Mouse (Mus musculus): ENCODE data around the gene Ncoa3. TPM values are rescaled to one million over a fixed set of nuclear protein-coding genes. Genes with fewer than 3 reads are reported as not detected.
A peak's percentile ranks its signal among the peaks of the same experiment; 100 is the strongest.
"Not testable (repeated sequence)": the region's sequence is repeated elsewhere in the genome, so short reads cannot be mapped to it uniquely, and the experiment has no call there.

The Ncoa3 gene
- total and polyA plus RNA-seq, 2 experiments from 2014 or later: 5.8 to 48.7 TPM

GRCm38 (mm10) chr2:166084111-166084510 lies 91.7 kb downstream of the Ncoa3 start:
- Histone ChIP-seq H3K4me1 (ENCODE audit: control insufficient read depth, insufficient read depth) (peaks cover 23% of the 10 kb centered on the region), H3K36me3 (replicated peaks; ENCODE audit: control insufficient read depth, insufficient read depth, low read length) (peaks cover 21% of the 10 kb centered on the region), H3K4me2 (ENCODE audit: low read depth, low read length) (no peak overlapping the region), H3K9me3 (replicated peaks; ENCODE audit: control insufficient read depth, low read length) (no peaks in the 10 kb centered on the region), H3K27me3 (ENCODE audit: control insufficient read depth, insufficient read depth, low read length) (no peaks in the 10 kb centered on the region), H3K4me3 (ENCODE audit: low read depth, low read length) (no peak overlapping the region), H3K9ac (replicated peaks; ENCODE audit: low read depth, low read length) (no peak overlapping the region), H3K27ac (ENCODE audit: low read depth) (no peak overlapping the region)
- 82% methylated on average over 7 of the region's 7 CpGs for WGBS
- DNase-seq (ENCODE audit: low spot score) (no peak), ATAC-seq (ENCODE audit: insufficient read depth, low read depth) (no peak)
- TF ChIP-seq CTCF (IDR thresholded peaks at IDR 0.05; ENCODE audit: low read depth) (no peak), EP300 (IDR thresholded peaks at IDR 0.05; ENCODE audit: low read depth) (no peak)

GRCm38 (mm10) chr2:166084964-166085363 lies 92.5 kb downstream of the Ncoa3 start:
- peak; percentile 40 for DNase-seq (ENCODE audit: low spot score)
- peaks cover 19% of the 10 kb centered on the region; the same call in 1 of the 2 replicates for H3K36me3 ChIP-seq (replicated peaks; ENCODE audit: control insufficient read depth, insufficient read depth, low read length)

GRCm38 (mm10) chr2:166085780-166086179 lies 93.3 kb downstream of the Ncoa3 start:
- Histone ChIP-seq H3K4me1 (ENCODE audit: control insufficient read depth, insufficient read depth) (peaks cover 20% of the 10 kb centered on the region), H3K4me3 (ENCODE audit: low read depth, low read length) (no peak overlapping the region), H3K27me3 (ENCODE audit: control insufficient read depth, insufficient read depth, low read length) (no peaks in the 10 kb centered on the region), H3K27ac (ENCODE audit: low read depth) (no peak overlapping the region), H3K4me2 (ENCODE audit: low read depth, low read length) (no peak overlapping the region), H3K9ac (replicated peaks; ENCODE audit: low read depth, low read length) (no peak overlapping the region), H3K36me3 (replicated peaks; ENCODE audit: control insufficient read depth, insufficient read depth, low read length) (peaks cover 19% of the 10 kb centered on the region; the same call in 1 of the 2 replicates), H3K9me3 (replicated peaks; ENCODE audit: control insufficient read depth, low read length) (no peaks in the 10 kb centered on the region)
- TF ChIP-seq CTCF (IDR thresholded peaks at IDR 0.05; ENCODE audit: low read depth) (no peak), EP300 (IDR thresholded peaks at IDR 0.05; ENCODE audit: low read depth) (no peak)
- ATAC-seq (ENCODE audit: insufficient read depth, low read depth) (no peak), DNase-seq (ENCODE audit: low spot score) (no peak)
- WGBS: 89% methylated on average over 10 of the region's 10 CpGs

More at GRCm38 (mm10) chr2:166084964-166085363, 92.5 kb downstream of the Ncoa3 start:
- not testable (repeated sequence) for H3K9me3 ChIP-seq (replicated peaks; ENCODE audit: control insufficient read depth, low read length); H3K9ac ChIP-seq (replicated peaks; ENCODE audit: low read depth, low read length); H3K4me3 ChIP-seq (ENCODE audit: low read depth, low read length); H3K4me2 ChIP-seq (ENCODE audit: low read depth, low read length); H3K27me3 ChIP-seq (ENCODE audit: control insufficient read depth, insufficient read depth, low read length); ATAC-seq (ENCODE audit: insufficient read depth, low read depth); H3K27ac ChIP-seq (ENCODE audit: low read depth)
- peak; percentile 74 for TF ChIP-seq CTCF (IDR thresholded peaks at IDR 0.05; ENCODE audit: low read depth)
- peaks cover 18% of the 10 kb centered on the region for H3K4me1 ChIP-seq (ENCODE audit: control insufficient read depth, insufficient read depth)
- 34% methylated on average over 6 of the region's 6 CpGs for WGBS

GRCm38 (mm10) chr2:166086457-166087233 lies 94.2 kb downstream of the Ncoa3 start:
- no peak overlapping the region for H3K9ac ChIP-seq (replicated peaks; ENCODE audit: low read depth, low read length)
- no peak overlapping the region for H3K4me3 ChIP-seq (ENCODE audit: low read depth, low read length)
- TF ChIP-seq CTCF (IDR thresholded peaks at IDR 0.05; ENCODE audit: low read depth) (no peak), EP300 (IDR thresholded peaks at IDR 0.05; ENCODE audit: low read depth) (no peak)
- no peaks in the 10 kb centered on the region for H3K9me3 ChIP-seq (replicated peaks; ENCODE audit: control insufficient read depth, low read length)
- H3K4me2 ChIP-seq (ENCODE audit: low read depth, low read length): no peak overlapping the region
- H3K36me3 ChIP-seq (replicated peaks; ENCODE audit: control insufficient read depth, insufficient read depth, low read length): peaks cover 19% of the 10 kb centered on the region; the same call in 1 of the 2 replicates
- ATAC-seq (ENCODE audit: insufficient read depth, low read depth) (no peak), DNase-seq (ENCODE audit: low spot score) (no peak)
- H3K4me1 ChIP-seq (ENCODE audit: control insufficient read depth, insufficient read depth): peaks cover 12% of the 10 kb centered on the region
- no peaks in the 10 kb centered on the region for H3K27me3 ChIP-seq (ENCODE audit: control insufficient read depth, insufficient read depth, low read length)
- 80% methylated on average over 29 of the region's 29 CpGs for whole genome bisulfite sequencing
- no peak overlapping the region for H3K27ac ChIP-seq (ENCODE audit: low read depth)

- DNase-seq (ENCODE audit: low spot score): no peak
- Histone ChIP-seq H3K4me2 (ENCODE audit: low read depth, low read length) (no peak overlapping the region), H3K36me3 (replicated peaks; ENCODE audit: control insufficient read depth, insufficient read depth, low read length) (peaks cover 41% of the 10 kb centered on the region), H3K27ac (ENCODE audit: low read depth) (no peak overlapping the region), H3K27me3 (ENCODE audit: control insufficient read depth, insufficient read depth, low read length) (no peaks in the 10 kb centered on the region), H3K9me3 (replicated peaks; ENCODE audit: control insufficient read depth, low read length) (no peaks in the 10 kb centered on the region), H3K9ac (replicated peaks; ENCODE audit: low read depth, low read length) (no peak overlapping the region), H3K4me1 (ENCODE audit: control insufficient read depth, insufficient read depth) (peaks cover 8% of the 10 kb centered on the region), H3K4me3 (ENCODE audit: low read depth, low read length) (no peak overlapping the region)
- TF ChIP-seq EP300 (IDR thresholded peaks at IDR 0.05; ENCODE audit: low read depth) (no peak), CTCF (IDR thresholded peaks at IDR 0.05; ENCODE audit: low read depth) (no peak)
- WGBS: 90% methylated on average over 9 of the region's 9 CpGs
- no peak for ATAC-seq (ENCODE audit: insufficient read depth, low read depth)
These were observed 96.6 kb downstream of the Ncoa3 start for GRCm38 (mm10) chr2:166088991-166089390.
